Mouse (Mus musculus): Measurements from ENCODE around the gene Arg1. TPM values are rescaled to one million over a fixed set of nuclear protein-coding genes. Genes with fewer than 3 reads are reported as not detected.
A peak's percentile ranks its signal among the peaks of the same experiment; 100 is the strongest.

The Arg1 gene
- polyA plus RNA-seq (2015; fragmentation: Nextera tagmentation; extraction: Ambion mirVana), result 0.30 and 1.6 TPM in 2 replicates

GRCm38 (mm10) chr10:24926962-24927720, at the start of gene Arg1:
Gene Arg1, minus strand, starts transcription at chr10:24927484.
- peaks cover 11% of the 10 kb centered on the region for H3K4me1 ChIP-seq (replicated peaks)
- H3K4me2 ChIP-seq, result peak within 1 kb of the TSS; percentile 43
- H3K9me3 ChIP-seq (replicated peaks), result no peaks in the 10 kb centered on the region
- H3K27me3 ChIP-seq, result no peaks in the 10 kb centered on the region
- WGBS, result 49% methylated on average over 14 of the region's 14 CpGs
- no peak within 1 kb of the TSS for H3K27ac ChIP-seq
- ATAC-seq (replicated peaks; ENCODE audit: insufficient number of reproducible peaks, insufficient read depth, low FRiP score, low read depth), result no peak
- H3K9ac ChIP-seq, result no peak within 1 kb of the TSS
- H3K4me3 ChIP-seq, result no peak within 1 kb of the TSS
- H3K36me3 ChIP-seq, result no peaks in the 10 kb centered on the region

- H3K36me3 ChIP-seq, result no peaks in the 10 kb centered on the region
- H3K4me1 ChIP-seq (replicated peaks), result peaks cover 10% of the 10 kb centered on the region
- no peak overlapping the region for H3K4me3 ChIP-seq
- no peaks in the 10 kb centered on the region for H3K9me3 ChIP-seq (replicated peaks)
- H3K4me2 ChIP-seq, result no peak overlapping the region
- WGBS, result 86% methylated on average over 11 of the region's 11 CpGs
- H3K27ac ChIP-seq, result no peak overlapping the region
- H3K9ac ChIP-seq, result no peak overlapping the region
- no peak for ATAC-seq (replicated peaks; ENCODE audit: insufficient number of reproducible peaks, insufficient read depth, low FRiP score, low read depth)
- no peaks in the 10 kb centered on the region for H3K27me3 ChIP-seq
Observed at GRCm38 (mm10) chr10:24973845-24974514, 46.7 kb upstream of the Arg1 start.

GRCm38 (mm10) chr10:24973385-24973784, 46.1 kb upstream of the Arg1 start:
- no peak overlapping the region for H3K4me3 ChIP-seq
- H3K36me3 ChIP-seq, result no peaks in the 10 kb centered on the region
- no peak overlapping the region for H3K27ac ChIP-seq
- no peak overlapping the region for H3K4me2 ChIP-seq
- peaks cover 10% of the 10 kb centered on the region for H3K4me1 ChIP-seq (replicated peaks)
- H3K27me3 ChIP-seq, result no peaks in the 10 kb centered on the region
- ATAC-seq (replicated peaks; ENCODE audit: insufficient number of reproducible peaks, insufficient read depth, low FRiP score, low read depth), result no peak
- WGBS, result 47% methylated on average over 5 of the region's 5 CpGs
- H3K9me3 ChIP-seq (replicated peaks), result no peaks in the 10 kb centered on the region
- H3K9ac ChIP-seq, result no peak overlapping the region

GRCm38 (mm10) chr10:24972923-24973322, 45.6 kb upstream of the Arg1 start:
- H3K9me3 ChIP-seq (replicated peaks), result no peaks in the 10 kb centered on the region
- no peak overlapping the region for H3K4me2 ChIP-seq
- WGBS, result 33% methylated on average over 4 of the region's 4 CpGs
- H3K36me3 ChIP-seq, result no peaks in the 10 kb centered on the region
- peaks cover 10% of the 10 kb centered on the region for H3K4me1 ChIP-seq (replicated peaks)
- 0 out of 2 replicates have a peak, but pooled peaks have one; percentile 35 for ATAC-seq (replicated peaks; ENCODE audit: insufficient number of reproducible peaks, insufficient read depth, low FRiP score, low read depth)
- no peak overlapping the region for H3K4me3 ChIP-seq
- H3K27me3 ChIP-seq, result no peaks in the 10 kb centered on the region
- H3K9ac ChIP-seq, result no peak overlapping the region
- H3K27ac ChIP-seq, result no peak overlapping the region

- Histone ChIP-seq H3K27me3 (no peaks in the 10 kb centered on the region), H3K9me3 (replicated peaks) (no peaks in the 10 kb centered on the region), H3K4me2 (no peak overlapping the region), H3K4me3 (no peak overlapping the region), H3K36me3 (no peaks in the 10 kb centered on the region), H3K4me1 (replicated peaks) (no peaks in the 10 kb centered on the region), H3K27ac (no peak overlapping the region), H3K9ac (no peak overlapping the region)
- WGBS, result 58% methylated on average over 12 of the region's 12 CpGs
- no peak for ATAC-seq (replicated peaks; ENCODE audit: insufficient number of reproducible peaks, insufficient read depth, low FRiP score, low read depth)
Observed at GRCm38 (mm10) chr10:24965821-24966550, 38.7 kb upstream of the Arg1 start.

- Histone ChIP-seq H3K4me2 (no peak overlapping the region), H3K9me3 (replicated peaks) (no peaks in the 10 kb centered on the region), H3K4me3 (no peak overlapping the region), H3K27ac (no peak overlapping the region), H3K9ac (no peak overlapping the region), H3K4me1 (replicated peaks) (peaks cover 13% of the 10 kb centered on the region), H3K36me3 (no peaks in the 10 kb centered on the region), H3K27me3 (peaks cover 16% of the 10 kb centered on the region)
- 67% methylated on average over 2 of the region's 2 CpGs for WGBS
- ATAC-seq (replicated peaks; ENCODE audit: insufficient number of reproducible peaks, insufficient read depth, low FRiP score, low read depth), result no peak
Observed at GRCm38 (mm10) chr10:24961889-24962288, 34.6 kb upstream of the Arg1 start.

- ATAC-seq (replicated peaks; ENCODE audit: insufficient number of reproducible peaks, insufficient read depth, low FRiP score, low read depth), result no peak
- no peak overlapping the region for H3K27ac ChIP-seq
- WGBS, result 43% methylated on average over 2 of the region's 2 CpGs
Observed at GRCm38 (mm10) chr10:24961112-24961511, 33.8 kb upstream of the Arg1 start.

GRCm38 (mm10) chr10:24959043-24959916, 32.0 kb upstream of the Arg1 start:
- Histone ChIP-seq H3K36me3 (no peaks in the 10 kb centered on the region), H3K9me3 (replicated peaks) (no peaks in the 10 kb centered on the region), H3K4me2 (peak overlapping the region; percentile 53), H3K4me1 (replicated peaks) (peaks cover 13% of the 10 kb centered on the region), H3K27ac (no peak overlapping the region), H3K9ac (no peak overlapping the region), H3K27me3 (peaks cover 19% of the 10 kb centered on the region), H3K4me3 (peak overlapping the region; percentile 19)
- no peak for ATAC-seq (replicated peaks; ENCODE audit: insufficient number of reproducible peaks, insufficient read depth, low FRiP score, low read depth)
- WGBS, result 38% methylated on average over 15 of the region's 15 CpGs

More at GRCm38 (mm10) chr10:24961112-24961511, 33.8 kb upstream of the Arg1 start:
- Histone ChIP-seq H3K4me1 (replicated peaks) (peaks cover 13% of the 10 kb centered on the region), H3K36me3 (no peaks in the 10 kb centered on the region), H3K9me3 (replicated peaks) (no peaks in the 10 kb centered on the region), H3K27me3 (peaks cover 19% of the 10 kb centered on the region), H3K4me2 (no peak overlapping the region), H3K9ac (no peak overlapping the region), H3K4me3 (no peak overlapping the region)

- H3K27ac ChIP-seq, result no peak overlapping the region
- H3K27me3 ChIP-seq, result peaks cover 19% of the 10 kb centered on the region
- no peak overlapping the region for H3K9ac ChIP-seq
- no peak for ATAC-seq (replicated peaks; ENCODE audit: insufficient number of reproducible peaks, insufficient read depth, low FRiP score, low read depth)
- H3K4me1 ChIP-seq (replicated peaks), result peaks cover 13% of the 10 kb centered on the region
- H3K9me3 ChIP-seq (replicated peaks), result no peaks in the 10 kb centered on the region
- peak overlapping the region; percentile 19 for H3K4me3 ChIP-seq
- H3K4me2 ChIP-seq, result peak overlapping the region; percentile 53
- H3K36me3 ChIP-seq, result no peaks in the 10 kb centered on the region
- WGBS, result 49% methylated on average over 15 of the region's 15 CpGs
Observed at GRCm38 (mm10) chr10:24958280-24959042, 31.2 kb upstream of the Arg1 start.

- no peak overlapping the region for H3K4me2 ChIP-seq
- no peak for ATAC-seq (replicated peaks; ENCODE audit: insufficient number of reproducible peaks, insufficient read depth, low FRiP score, low read depth)
- H3K27me3 ChIP-seq, result 0 out of 2 replicates have a peak, but pooled peaks cover 8% of the 10 kb centered on the region
- H3K9me3 ChIP-seq (replicated peaks), result no peaks in the 10 kb centered on the region
- no peak overlapping the region for H3K4me3 ChIP-seq
- H3K4me1 ChIP-seq (replicated peaks), result peaks cover 11% of the 10 kb centered on the region
- H3K9ac ChIP-seq, result no peak overlapping the region
- no peaks in the 10 kb centered on the region for H3K36me3 ChIP-seq
- 74% methylated on average over 6 of the region's 6 CpGs for WGBS
- no peak overlapping the region for H3K27ac ChIP-seq
Observed at GRCm38 (mm10) chr10:24953876-24954275, 26.6 kb upstream of the Arg1 start.

All from heart, embryonic 15.5 days (tissue).